Mouse (Mus musculus): ENCODE measurements around the gene Dab1.

DNA sequence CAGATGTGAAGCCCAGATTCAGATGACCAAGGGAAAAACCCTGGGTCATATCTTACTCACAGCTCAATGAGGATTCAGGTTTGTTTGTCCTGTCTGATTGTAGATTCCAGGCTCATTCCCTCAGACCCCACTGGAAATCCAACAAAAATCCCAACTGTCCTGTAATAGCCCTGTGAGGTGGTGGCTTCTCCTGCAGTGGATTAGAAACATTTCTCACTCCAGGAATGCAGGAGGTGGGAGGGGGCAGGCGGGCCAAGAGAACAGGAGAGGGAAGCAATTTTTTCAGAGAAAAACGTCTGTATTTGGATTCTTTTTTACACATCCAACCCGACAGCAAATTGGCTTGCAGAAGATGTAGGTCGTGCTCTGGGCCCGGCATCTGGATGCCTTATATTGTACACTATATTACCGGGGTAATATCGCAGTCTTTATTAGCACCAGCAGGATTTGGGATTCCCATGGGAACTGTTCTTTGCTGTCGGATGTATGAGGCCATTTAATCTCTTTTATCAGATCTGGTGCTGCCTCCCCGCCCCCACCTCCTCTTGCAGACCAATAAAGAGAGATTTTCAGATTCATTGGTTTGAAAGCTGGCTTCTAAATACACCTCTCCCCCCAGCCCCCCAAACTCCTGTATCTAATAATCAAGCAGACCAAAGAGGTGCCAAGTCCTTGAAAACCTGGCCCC is 29.2 kb downstream of the Dab1 start:
- TF ChIP-seq POLR2A (IDR thresholded peaks at IDR 0.05; ENCODE audit: control insufficient read depth in 1 of 2, insufficient read depth in 1 of 2, low read depth in 1 of 2, low read length in 2 of 2, poor library complexity in 1 of 2): no peak
- no peak for TF ChIP-seq HCFC1 (IDR thresholded peaks at IDR 0.05; ENCODE audit: low read depth, low read length)
- no peak for TF ChIP-seq MYC (IDR thresholded peaks at IDR 0.05; ENCODE audit: low read depth, low read length)
- no peak for TF ChIP-seq USF1 (IDR thresholded peaks at IDR 0.05; ENCODE audit: low read depth, low read length)
- no peak for TF ChIP-seq BHLHE40 (IDR thresholded peaks at IDR 0.05; ENCODE audit: borderline replicate concordance, low read depth, low read length)
- no peak for TF ChIP-seq GATA1 (IDR thresholded peaks at IDR 0.05; ENCODE audit: low read depth, low read length)
- no peak for TF ChIP-seq MXI1 (IDR thresholded peaks at IDR 0.05; ENCODE audit: low read depth, low read length)
- TF ChIP-seq CTCF (IDR thresholded peaks at IDR 0.05 in 2 of 3, conservative IDR thresholded peaks at IDR 0.05 in 1 of 3; ENCODE audit: control insufficient read depth in 1 of 3, insufficient read depth in 1 of 3, low read depth in 2 of 3, low read length in 3 of 3, poor library complexity in 1 of 3, severe bottlenecking in 1 of 3): no peak
- TF ChIP-seq EP300 (IDR thresholded peaks at IDR 0.05; ENCODE audit: low read depth in 1 of 2, low read length in 2 of 2): no peak
- no peak for TF ChIP-seq RCOR1 (IDR thresholded peaks at IDR 0.05; ENCODE audit: low read depth, low read length)
- no peak for TF ChIP-seq MAX (IDR thresholded peaks at IDR 0.05; ENCODE audit: low read length)
- TF ChIP-seq POLR2AphosphoS2 (IDR thresholded peaks at IDR 0.05; ENCODE audit: low read length): no peak
- TF ChIP-seq ZKSCAN1 (IDR thresholded peaks at IDR 0.05; ENCODE audit: low read depth, low read length): no peak
- no peak for TF ChIP-seq ZMIZ1 (IDR thresholded peaks at IDR 0.05; ENCODE audit: low read depth, low read length)

All from MEL (cell line).